Mouse (Mus musculus): ENCODE results near the gene Zfp423.

The Zfp423 gene

GRCm38 (mm10) chr8:87904108-87904507 lies 55.3 kb downstream of the Zfp423 start:
- DNase-seq (ENCODE audit: low read depth), result no peak

- DNase-seq (ENCODE audit: low read depth), result no peak
These were observed 64.0 kb downstream of the Zfp423 start for GRCm38 (mm10) chr8:87895203-87896041.

GRCm38 (mm10) chr8:87894287-87894686 lies 65.1 kb downstream of the Zfp423 start:
- no peak for DNase-seq (ENCODE audit: low read depth)

GRCm38 (mm10) chr8:87893547-87893946 lies 65.8 kb downstream of the Zfp423 start:
- peak; percentile 87 for DNase-seq (ENCODE audit: low read depth)

- no peak for DNase-seq (ENCODE audit: low read depth)
These were observed 66.5 kb downstream of the Zfp423 start for GRCm38 (mm10) chr8:87892891-87893290.

GRCm38 (mm10) chr8:87891884-87892283 lies 67.5 kb downstream of the Zfp423 start:
- peak; percentile 70 for DNase-seq (ENCODE audit: low read depth)

- no peak for DNase-seq (ENCODE audit: low read depth)
These were observed 71.4 kb downstream of the Zfp423 start for GRCm38 (mm10) chr8:87887956-87888355.

GRCm38 (mm10) chr8:87881088-87881487 lies 78.3 kb downstream of the Zfp423 start:
- peak; percentile 35 for DNase-seq (ENCODE audit: low read depth)

GRCm38 (mm10) chr8:87875852-87876251 lies 83.5 kb downstream of the Zfp423 start:
- no peak for DNase-seq (ENCODE audit: low read depth)

GRCm38 (mm10) chr8:87875452-87875851 lies 83.9 kb downstream of the Zfp423 start:
- no peak for DNase-seq (ENCODE audit: low read depth)

- no peak for DNase-seq (ENCODE audit: low read depth)
These were observed 86.3 kb downstream of the Zfp423 start for GRCm38 (mm10) chr8:87872987-87873550.

- no peak for DNase-seq (ENCODE audit: low read depth)
These were observed 87.0 kb downstream of the Zfp423 start for GRCm38 (mm10) chr8:87872356-87872930.

- no peak for DNase-seq (ENCODE audit: low read depth)
These were observed 92.8 kb downstream of the Zfp423 start for GRCm38 (mm10) chr8:87866586-87866985.

- DNase-seq (ENCODE audit: low read depth), result peak; percentile 35
These were observed 95.2 kb downstream of the Zfp423 start for GRCm38 (mm10) chr8:87864236-87864635.

- no peak for DNase-seq (ENCODE audit: low read depth)
These were observed 96.3 kb downstream of the Zfp423 start for GRCm38 (mm10) chr8:87863128-87863527.

- no peak for DNase-seq (ENCODE audit: low read depth)
These were observed 97.7 kb downstream of the Zfp423 start for GRCm38 (mm10) chr8:87861718-87862117.

- no peak for DNase-seq (ENCODE audit: low read depth)
These were observed 98.5 kb downstream of the Zfp423 start for GRCm38 (mm10) chr8:87860905-87861304.

- DNase-seq (ENCODE audit: low read depth), result no peak
These were observed 107.5 kb downstream of the Zfp423 start for GRCm38 (mm10) chr8:87851871-87852270.

GRCm38 (mm10) chr8:87851380-87851779 lies 108.0 kb downstream of the Zfp423 start:
- no peak for DNase-seq (ENCODE audit: low read depth)

- peak; percentile 21 for DNase-seq (ENCODE audit: low read depth)
These were observed 110.6 kb downstream of the Zfp423 start for GRCm38 (mm10) chr8:87848836-87849235.

GRCm38 (mm10) chr8:87847796-87848195 lies 111.6 kb downstream of the Zfp423 start:
- no peak for DNase-seq (ENCODE audit: low read depth)

GRCm38 (mm10) chr8:87842096-87842495 lies 117.3 kb downstream of the Zfp423 start:
- peak; percentile 55 for DNase-seq (ENCODE audit: low read depth)

- no peak for DNase-seq (ENCODE audit: low read depth)
These were observed 122.1 kb downstream of the Zfp423 start for GRCm38 (mm10) chr8:87837266-87837665.
